Mouse (Mus musculus): ENCODE results near the gene Uqcrfs1.

DNA sequence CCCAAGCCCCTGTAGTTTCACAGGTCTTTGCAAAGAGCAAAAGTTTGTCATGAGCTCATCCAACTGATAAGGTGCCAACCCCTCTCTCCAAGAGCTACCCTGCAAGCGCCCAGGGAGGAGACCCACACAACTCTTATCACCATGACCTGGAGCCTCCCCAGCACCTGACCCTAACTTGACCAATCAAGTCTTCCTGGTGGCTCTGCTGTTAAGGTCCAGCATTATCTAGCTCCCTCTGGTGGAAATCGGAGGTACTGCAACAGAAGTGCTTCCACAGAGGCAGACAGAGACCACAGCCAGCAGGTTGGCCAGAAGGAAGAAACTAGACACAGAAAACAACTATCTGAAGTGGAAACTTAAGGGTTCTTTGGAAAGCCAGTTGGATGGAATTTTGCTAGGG, 3.7 kb upstream of the Uqcrfs1 start:
- TF ChIP-seq CTCF (IDR thresholded peaks at IDR 0.05; ENCODE audit: borderline replicate concordance, insufficient read depth, low read length): peak; percentile 49; the same call in 1 of the 2 replicates
- no peak for TF ChIP-seq POLR2A (IDR thresholded peaks at IDR 0.05; ENCODE audit: low read depth, low read length)
